Mouse (Mus musculus) stomach, embryonic 15.5 days (tissue): ENCODE measurements around the gene Atp7a. TPM values are rescaled to one million over a fixed set of nuclear protein-coding genes. Genes with fewer than 3 reads are reported as not detected.
"Not testable (repeated sequence)": the region's sequence is repeated elsewhere in the genome, so short reads cannot be mapped to it uniquely, and the experiment has no call there.

Source experiments
- ATAC-seq: fragments of 200-750 bp; cut with Nextera tagmentation; 2 replicates; pipeline ENCODE4 v1.8.0; 2017; ENCODE audit warnings: low read depth, moderate number of reproducible peaks, moderate TSS enrichment; ENCODE audit not compliant: insufficient read depth, low FRiP score
- H3K27ac ChIP-seq: fragments of 300-500 bp; sonication (generic); 2 replicates; pipeline ENCODE4 v1.5.1; 2015; ENCODE audit warnings: mild to moderate bottlenecking, inconsistent platforms
- H3K27me3 ChIP-seq: fragments of 300-500 bp; sonication (generic); replicated peaks from 2 replicates; pipeline ENCODE4 v1.6.1; 2015; ENCODE audit warnings: inconsistent platforms
- H3K36me3 ChIP-seq: fragments of 300-500 bp; sonication (generic); 2 replicates; pipeline ENCODE4 v1.6.1; 2015; ENCODE audit warnings: inconsistent platforms
- H3K4me1 ChIP-seq: fragments of 300-500 bp; sonication (generic); 2 replicates; pipeline ENCODE4 v1.6.1; 2015; ENCODE audit warnings: inconsistent platforms
- H3K4me2 ChIP-seq: fragments of 300-500 bp; sonication (generic); 2 replicates; pipeline ENCODE4 v1.6.1; 2015; ENCODE audit warnings: mild to moderate bottlenecking, inconsistent platforms
- H3K4me3 ChIP-seq: fragments of 300-500 bp; sonication (generic); replicated peaks from 2 replicates; pipeline ENCODE4 v1.5.1; 2015; ENCODE audit warnings: inconsistent platforms
- H3K9ac ChIP-seq: fragments of 300-500 bp; sonication (generic); 2 replicates; pipeline ENCODE4 v1.6.1; 2015; ENCODE audit warnings: inconsistent platforms
- H3K9me3 ChIP-seq: fragments of 300-500 bp; sonication (generic); 2 replicates; pipeline ENCODE4 v1.6.1; 2016; ENCODE audit warnings: inconsistent platforms
- WGBS: fragments of 180-500 bp; shearing (Covaris S2); methylation state at CpG from one replicate; pipeline ENCODE4 v1.1.7; 2015; 5-methylcytosine and 5-hydroxymethylcytosine counted together
- polyA plus RNA-seq: library from polyadenylated mRNA; unstranded; fragments of >200 nt; fragmentation: Nextera tagmentation; extraction: Ambion mirVana; gene quantifications from 2 replicates; pipeline ENCODE4 v1.2.1, GENCODE M21; 2015

The Atp7a gene
- polyA plus RNA-seq, 1 experiment from 2014 or later, result 22.5 TPM

GRCm38 (mm10) chrX:106030176-106030575, 3.1 kb downstream of the Atp7a start:
- H3K27me3 ChIP-seq, result no peaks in the 10 kb centered on the region
- no peak overlapping the region for H3K9ac ChIP-seq
- no peak overlapping the region for H3K27ac ChIP-seq
- H3K9me3 ChIP-seq, result no peaks in the 10 kb centered on the region
- no peaks in the 10 kb centered on the region for H3K36me3 ChIP-seq
- no peak overlapping the region for H3K4me2 ChIP-seq
- ATAC-seq, result no peak
- no peak overlapping the region for H3K4me3 ChIP-seq
- 55% methylated on average over 5 of the region's 5 CpGs for WGBS
- no peaks in the 10 kb centered on the region for H3K4me1 ChIP-seq

- H3K4me3 ChIP-seq, result no peak overlapping the region
- H3K27me3 ChIP-seq, result no peaks in the 10 kb centered on the region
- ATAC-seq, result no peak
- no peaks in the 10 kb centered on the region for H3K36me3 ChIP-seq
- no peak overlapping the region for H3K27ac ChIP-seq
- no peaks in the 10 kb centered on the region for H3K4me1 ChIP-seq
- H3K9me3 ChIP-seq, result no peaks in the 10 kb centered on the region
- H3K4me2 ChIP-seq, result no peak overlapping the region
- no peak overlapping the region for H3K9ac ChIP-seq
These were observed 4.0 kb downstream of the Atp7a start for GRCm38 (mm10) chrX:106031124-106031523.

DNA sequence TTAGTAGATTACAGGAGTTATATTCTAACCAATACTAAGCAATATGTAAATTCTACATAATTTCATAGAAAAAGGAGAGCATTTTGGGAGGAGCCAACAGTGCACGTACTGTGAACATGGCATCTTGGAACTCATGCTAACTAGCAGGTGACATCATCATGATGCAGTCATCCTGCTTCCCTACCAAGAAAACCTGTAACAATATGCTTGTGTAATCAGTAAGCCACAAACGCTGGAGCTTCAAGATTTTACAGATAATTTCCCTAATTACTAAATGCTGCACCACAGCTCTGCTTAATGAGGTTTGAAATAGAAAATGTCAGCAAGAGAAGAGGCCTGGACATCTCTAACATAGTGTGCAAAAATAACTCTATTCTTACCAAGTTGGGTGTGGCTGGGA, 8.7 kb downstream of the Atp7a start:
- no peaks in the 10 kb centered on the region for H3K4me1 ChIP-seq
- H3K4me3 ChIP-seq, result no peak overlapping the region
- no peaks in the 10 kb centered on the region for H3K27me3 ChIP-seq
- no peak overlapping the region for H3K4me2 ChIP-seq
- H3K27ac ChIP-seq, result no peak overlapping the region
- no peaks in the 10 kb centered on the region for H3K9me3 ChIP-seq
- no peak overlapping the region for H3K9ac ChIP-seq
- 74% methylated on average over 2 of the region's 2 CpGs for WGBS
- no peak for ATAC-seq
- no peaks in the 10 kb centered on the region for H3K36me3 ChIP-seq

DNA sequence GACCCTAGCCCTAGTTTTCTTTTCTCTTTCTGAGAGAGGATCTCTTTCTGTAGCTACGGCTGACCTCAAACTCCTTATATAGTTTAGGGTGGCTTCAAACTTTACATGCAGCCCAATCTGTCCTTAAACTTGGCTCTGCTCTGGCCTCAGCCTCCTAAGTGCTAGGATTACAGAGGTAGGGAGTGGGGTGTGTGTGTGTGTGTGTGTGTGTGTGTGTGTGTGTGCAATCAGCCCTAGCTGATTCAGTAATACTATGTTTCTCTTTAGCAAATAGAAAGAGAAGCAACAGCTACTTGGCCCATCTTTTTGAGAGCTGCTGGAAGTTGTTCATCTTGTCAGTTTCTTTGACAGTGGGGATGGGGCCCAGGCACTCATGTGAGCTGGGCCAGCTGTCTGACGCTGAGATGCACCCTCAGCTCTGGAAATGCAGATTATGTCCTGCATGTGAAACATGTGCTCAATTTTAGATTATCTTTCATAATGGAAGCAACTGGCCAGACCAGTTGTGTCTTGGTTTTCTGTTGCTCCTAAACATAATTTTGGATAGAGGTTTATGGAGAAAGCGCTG, 10.2 kb downstream of the Atp7a start:
- no peak for ATAC-seq

DNA sequence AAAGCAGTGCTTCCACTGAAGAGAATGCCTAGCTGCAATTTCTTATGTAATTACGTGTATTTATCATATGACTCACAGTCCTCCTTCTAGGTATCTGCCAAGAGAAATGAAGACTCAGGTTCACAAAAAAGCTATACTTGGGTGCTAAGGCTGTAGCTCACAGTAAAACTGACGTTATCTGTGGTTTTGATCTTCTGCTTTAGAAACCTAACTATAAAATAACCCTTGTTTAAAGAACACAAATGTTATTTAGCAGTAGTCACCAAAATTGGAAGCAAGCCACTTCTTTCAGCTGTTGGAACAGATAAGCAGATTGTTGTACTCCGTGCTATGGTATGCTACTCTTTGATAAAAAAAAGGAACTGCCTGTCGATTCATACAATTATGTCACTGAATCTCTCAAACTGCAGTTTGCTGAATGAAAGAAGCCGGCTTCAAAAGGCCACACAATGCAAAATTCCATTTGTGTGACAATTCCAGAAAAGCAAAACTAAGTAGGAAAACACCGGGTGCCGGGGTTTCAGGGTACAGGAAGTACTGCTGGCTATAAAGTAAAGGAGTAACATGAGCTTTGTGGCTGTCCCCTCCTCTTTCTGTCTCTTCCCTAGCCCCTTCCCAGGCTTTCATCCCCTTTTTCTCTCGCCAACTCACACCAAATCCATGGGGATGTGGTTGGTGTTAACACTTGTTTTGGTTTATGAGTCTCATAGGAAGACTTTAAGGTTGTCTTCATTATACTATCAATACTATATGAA, 17.0 kb downstream of the Atp7a start:
- Histone ChIP-seq H3K4me1 (0 out of 2 replicates have a peak, but pooled peaks cover 3% of the 10 kb centered on the region), H3K27me3 (no peaks in the 10 kb centered on the region), H3K36me3 (no peaks in the 10 kb centered on the region), H3K9me3 (no peaks in the 10 kb centered on the region), H3K27ac (peak overlapping the region; percentile 48), H3K4me3 (no peak overlapping the region), H3K4me2 (0 out of 2 replicates have a peak overlapping the region, but pooled peaks have one; percentile 13), H3K9ac (no peak overlapping the region)
- no peak; the same call in 1 of the 2 replicates for ATAC-seq
- 32% methylated on average over 8 of the region's 8 CpGs for whole genome bisulfite sequencing

More for the DNA sequence above, 10.2 kb downstream of the Atp7a start:
- WGBS, result 60% methylated on average over 3 of the region's 3 CpGs
- H3K4me1 ChIP-seq, result no peaks in the 10 kb centered on the region
- no peaks in the 10 kb centered on the region for H3K27me3 ChIP-seq
- H3K9me3 ChIP-seq, result no peaks in the 10 kb centered on the region
- no peak overlapping the region for H3K9ac ChIP-seq
- no peak overlapping the region for H3K4me3 ChIP-seq
- no peaks in the 10 kb centered on the region for H3K36me3 ChIP-seq
- H3K4me2 ChIP-seq, result no peak overlapping the region
- H3K27ac ChIP-seq, result no peak overlapping the region

GRCm38 (mm10) chrX:106045455-106045854, 18.4 kb downstream of the Atp7a start:
- H3K4me3 ChIP-seq, result no peak overlapping the region
- H3K4me2 ChIP-seq, result no peak overlapping the region
- H3K9me3 ChIP-seq, result no peaks in the 10 kb centered on the region
- H3K27ac ChIP-seq, result peak overlapping the region; percentile 21; the same call in 1 of the 2 replicates
- WGBS, result 47% methylated on average over 2 of the region's 2 CpGs
- H3K27me3 ChIP-seq, result no peaks in the 10 kb centered on the region
- no peak overlapping the region for H3K9ac ChIP-seq
- 0 out of 2 replicates have a peak, but pooled peaks cover 3% of the 10 kb centered on the region for H3K4me1 ChIP-seq
- ATAC-seq, result 0 out of 2 replicates have a peak, but pooled peaks have one; percentile 58
- no peaks in the 10 kb centered on the region for H3K36me3 ChIP-seq

DNA sequence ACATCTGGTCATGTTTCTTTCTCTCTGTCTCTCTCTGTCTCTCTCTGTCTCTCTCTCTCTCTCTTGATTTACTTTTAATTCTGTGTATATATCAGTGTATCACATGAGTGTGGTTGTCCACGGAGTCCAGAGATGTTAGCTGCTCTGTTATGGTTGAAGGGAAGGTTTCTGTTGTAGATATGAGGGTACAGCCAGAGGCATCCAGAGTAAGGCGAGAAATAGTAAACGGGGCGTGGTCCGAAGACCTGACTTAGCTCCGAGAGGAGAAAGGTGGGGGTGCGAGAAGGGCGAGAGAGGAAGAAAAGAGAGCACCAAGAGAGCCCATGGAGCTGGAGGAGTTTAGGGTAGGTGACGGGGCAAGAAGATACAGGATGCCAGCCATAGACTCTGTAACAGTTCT, 18.9 kb downstream of the Atp7a start:
- Histone ChIP-seq H3K4me3 (no peak overlapping the region; the same call in 1 of the 2 replicates), H3K27ac (peak overlapping the region; percentile 59), H3K4me1 (0 out of 2 replicates have a peak, but pooled peaks cover 3% of the 10 kb centered on the region), H3K9ac (no peak overlapping the region), H3K36me3 (no peaks in the 10 kb centered on the region), H3K27me3 (no peaks in the 10 kb centered on the region), H3K4me2 (peak overlapping the region; percentile 19; the same call in 1 of the 2 replicates), H3K9me3 (no peaks in the 10 kb centered on the region)
- no peak for ATAC-seq
- WGBS, result 48% methylated on average over 9 of the region's 9 CpGs

DNA sequence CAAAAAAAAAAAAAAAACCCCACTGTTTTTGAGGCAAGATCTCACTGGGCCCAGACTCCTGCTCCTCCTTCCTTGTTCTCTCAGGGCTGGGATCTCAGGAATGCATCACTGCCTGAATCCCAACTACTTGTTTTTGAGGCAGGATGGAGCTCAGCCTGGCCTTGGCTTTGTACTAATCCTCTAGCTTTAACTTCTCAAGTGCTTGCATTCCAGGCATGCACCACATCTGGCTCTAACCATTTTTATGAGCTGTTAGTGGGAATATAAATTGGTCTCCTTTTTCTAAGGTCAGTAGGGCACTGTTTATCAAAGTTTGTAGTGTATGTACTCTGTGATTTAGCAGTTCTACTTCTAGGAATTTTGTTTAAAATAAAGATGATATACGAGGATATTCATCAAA, 21.1 kb downstream of the Atp7a start:
- 28% methylated on average over 1 of the region's 1 CpGs for WGBS
- Histone ChIP-seq H3K36me3 (no peaks in the 10 kb centered on the region), H3K9ac (no peak overlapping the region), H3K27ac (no peak overlapping the region), H3K4me1 (0 out of 2 replicates have a peak, but pooled peaks cover 3% of the 10 kb centered on the region), H3K27me3 (no peaks in the 10 kb centered on the region), H3K4me3 (no peak overlapping the region), H3K9me3 (no peaks in the 10 kb centered on the region), H3K4me2 (no peak overlapping the region)
- 0 out of 2 replicates have a peak, but pooled peaks have one; percentile 18 for ATAC-seq

DNA sequence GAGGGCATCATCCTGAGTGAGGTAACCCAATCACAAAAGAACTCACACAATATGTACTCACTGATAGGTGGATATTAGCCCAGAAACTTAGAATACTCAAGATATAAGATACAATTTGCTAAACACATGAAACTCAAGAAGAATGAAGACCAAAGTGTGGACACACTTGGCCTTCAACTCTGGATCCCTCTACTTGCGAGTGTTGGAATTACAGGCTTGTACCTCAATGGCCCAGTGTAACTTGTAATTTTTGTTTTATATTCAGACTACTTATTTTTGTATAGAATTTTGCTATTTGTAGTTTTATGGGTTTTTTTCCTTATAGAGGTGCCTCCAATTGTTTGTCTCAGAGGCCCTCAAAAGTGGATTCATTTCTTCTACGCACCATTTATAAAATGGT, 50.8 kb downstream of the Atp7a start:
- not testable (repeated sequence) for H3K27ac ChIP-seq, H3K4me1 ChIP-seq, H3K9ac ChIP-seq, H3K4me2 ChIP-seq, ATAC-seq, H3K4me3 ChIP-seq, H3K27me3 ChIP-seq, H3K9me3 ChIP-seq, H3K36me3 ChIP-seq
- WGBS, result 91% methylated on average over 2 of the region's 2 CpGs

DNA sequence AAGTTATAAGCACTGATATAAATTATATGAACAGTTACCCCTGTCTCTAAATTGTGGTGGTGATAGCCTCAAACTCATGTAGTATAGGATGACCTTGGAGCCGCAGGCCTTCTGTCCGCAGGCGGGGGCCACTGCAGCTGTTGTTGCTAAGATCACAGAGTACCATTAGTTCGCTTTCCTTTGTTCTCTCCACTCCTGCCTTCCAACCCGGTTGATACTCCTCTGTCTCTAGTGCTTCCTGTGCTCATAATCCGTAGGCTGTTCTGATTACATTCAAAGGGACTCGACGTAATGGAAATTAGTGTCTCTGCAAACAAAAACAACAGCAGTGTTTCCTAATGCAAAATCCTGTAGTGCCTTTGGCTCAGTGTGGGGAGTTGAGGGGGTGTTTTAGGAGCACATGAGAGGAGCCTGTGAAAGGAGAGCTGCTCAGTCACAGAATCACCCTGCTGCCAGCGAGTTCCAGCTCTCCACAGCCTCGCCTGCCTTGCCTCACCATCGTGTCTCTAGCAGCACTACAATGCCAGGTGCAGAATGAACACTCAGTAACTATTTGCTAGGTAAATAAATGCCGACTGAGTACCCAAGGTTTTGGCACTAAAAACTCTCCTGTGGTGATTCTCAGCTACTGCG, 53.9 kb downstream of the Atp7a start:
- Histone ChIP-seq H3K36me3 (no peaks in the 10 kb centered on the region), H3K27ac (no peak overlapping the region; the same call in 1 of the 2 replicates), H3K4me3 (no peak overlapping the region), H3K9me3 (no peaks in the 10 kb centered on the region), H3K9ac (no peak overlapping the region), H3K4me2 (no peak overlapping the region), H3K4me1 (no peaks in the 10 kb centered on the region), H3K27me3 (no peaks in the 10 kb centered on the region)
- ATAC-seq, result peak; percentile 35; the same call in 1 of the 2 replicates
- 48% methylated on average over 13 of the region's 13 CpGs for WGBS

- no peak; the same call in 1 of the 2 replicates for ATAC-seq
- no peaks in the 10 kb centered on the region for H3K4me1 ChIP-seq
These were observed 55.4 kb downstream of the Atp7a start for GRCm38 (mm10) chrX:106082518-106082917.

GRCm38 (mm10) chrX:106085132-106085531, 58.1 kb downstream of the Atp7a start:
- no peak for ATAC-seq
- Histone ChIP-seq H3K4me2 (no peak overlapping the region), H3K36me3 (no peaks in the 10 kb centered on the region), H3K9ac (no peak overlapping the region), H3K27ac (no peak overlapping the region), H3K9me3 (no peaks in the 10 kb centered on the region), H3K4me3 (no peak overlapping the region), H3K27me3 (no peaks in the 10 kb centered on the region), H3K4me1 (no peaks in the 10 kb centered on the region)
- WGBS, result 81% methylated on average over 3 of the region's 3 CpGs

More at GRCm38 (mm10) chrX:106082518-106082917, 55.4 kb downstream of the Atp7a start:
- Histone ChIP-seq H3K36me3 (no peaks in the 10 kb centered on the region), H3K4me3 (no peak overlapping the region), H3K9me3 (no peaks in the 10 kb centered on the region), H3K4me2 (no peak overlapping the region), H3K9ac (no peak overlapping the region), H3K27me3 (no peaks in the 10 kb centered on the region), H3K27ac (no peak overlapping the region)
